8 mouse cellular contexts compared by ENCODE assay signal in genomic region chr12:98746746-98747379, GRCm38 (mm10). TPM values are rescaled to one million over a fixed set of nuclear protein-coding genes. Genes with fewer than 3 reads are reported as not detected.
DNase-seq lines count a peak whose midpoint lies in the region; ATAC-seq and TF ChIP-seq lines count a peak whose summit lies in the region.

Zc3h14 (plus strand) TSS chr12:98746964.

- under 1% methylated on average over 72 of the region's 87 CpGs for WGBS in forebrain, embryonic 13.5 days
- whole genome bisulfite sequencing in large intestine, adult 2 months = under 1% methylated on average over 87 of the region's 87 CpGs
- 0% methylated on average over 63 of the region's 87 CpGs for WGBS in liver, postnatal 0 days (ENCODE audit: insufficient replicate concordance)
- under 1% methylated on average over 58 of the region's 87 CpGs for WGBS in neural tube, embryonic 14.5 days

- peak; percentile 93 for ATAC-seq in forebrain, embryonic 13.5 days
- ATAC-seq in liver, postnatal 0 days = peak; percentile 95
- peak; percentile 92 for ATAC-seq in neural tube, embryonic 14.5 days (ENCODE audit: low read depth)

- peak within 1 kb of the TSS; percentile 88 for H3K4me3 ChIP-seq in E14TG2a.4 (replicated peaks; ENCODE audit: low read length)
- H3K4me3 ChIP-seq in forebrain, embryonic 13.5 days = peak within 1 kb of the TSS; percentile 71
- H3K4me3 ChIP-seq in liver, postnatal 0 days (ENCODE audit: low read depth, low read length) = peak within 1 kb of the TSS; percentile 95
- H3K4me3 ChIP-seq in neural tube, embryonic 14.5 days (ENCODE audit: low read depth, low read length) = peak within 1 kb of the TSS; percentile 95

- TF ChIP-seq EP300 in liver, postnatal 0 days (IDR thresholded peaks at IDR 0.05; ENCODE audit: low read depth) = no peak

- H3K4me1 ChIP-seq in E14TG2a.4 (replicated peaks; ENCODE audit: low read depth, low read length) = peaks cover 28% of the 10 kb centered on the region
- H3K4me1 ChIP-seq in forebrain, embryonic 13.5 days = peaks cover 40% of the 10 kb centered on the region
- H3K4me1 ChIP-seq in liver, postnatal 0 days (ENCODE audit: insufficient read depth) = peaks cover 16% of the 10 kb centered on the region; the same call in 1 of the 2 replicates
- H3K4me1 ChIP-seq in neural tube, embryonic 14.5 days (ENCODE audit: control insufficient read depth, insufficient read depth, low read length) = peaks cover 24% of the 10 kb centered on the region

- peak within 1 kb of the TSS; percentile 75 for H3K4me2 ChIP-seq in forebrain, embryonic 13.5 days
- H3K4me2 ChIP-seq in liver, postnatal 0 days (ENCODE audit: low read depth, low read length) = peak within 1 kb of the TSS; percentile 82
- H3K4me2 ChIP-seq in neural tube, embryonic 14.5 days (ENCODE audit: low read depth, low read length) = peak within 1 kb of the TSS; percentile 81

- no peak for TF ChIP-seq CTCF in E14TG2a.4 (conservative IDR thresholded peaks at IDR 0.05; ENCODE audit: low read length)
- TF ChIP-seq CTCF in liver, postnatal 0 days (IDR thresholded peaks at IDR 0.05; ENCODE audit: low read depth) = peak; percentile 81

- no peaks in the 10 kb centered on the region for H3K9me3 ChIP-seq in E14TG2a.4 (ENCODE audit: low read length)
- no peaks in the 10 kb centered on the region for H3K9me3 ChIP-seq in forebrain, embryonic 13.5 days (replicated peaks)
- H3K9me3 ChIP-seq in liver, postnatal 0 days (ENCODE audit: low read length) = no peaks in the 10 kb centered on the region
- no peaks in the 10 kb centered on the region for H3K9me3 ChIP-seq in neural tube, embryonic 14.5 days (ENCODE audit: control insufficient read depth, low read length)

- H3K36me3 ChIP-seq in E14TG2a.4 (ENCODE audit: insufficient read depth, low read length) = peaks cover 23% of the 10 kb centered on the region
- H3K36me3 ChIP-seq in forebrain, embryonic 13.5 days (ENCODE audit: poor library complexity, severe bottlenecking) = no peaks in the 10 kb centered on the region
- peaks cover 3% of the 10 kb centered on the region; the same call in 1 of the 2 replicates for H3K36me3 ChIP-seq in liver, postnatal 0 days (replicated peaks; ENCODE audit: insufficient read depth, low read length)
- no peaks in the 10 kb centered on the region for H3K36me3 ChIP-seq in neural tube, embryonic 14.5 days (ENCODE audit: control insufficient read depth, insufficient read depth, low read length)

- intact Hi-C loops in heart, postnatal 10 days (cut with DNase I) = no loop called here

- no peaks in the 10 kb centered on the region; the same call in 1 of the 2 replicates for H3K27me3 ChIP-seq in E14TG2a.4 (ENCODE audit: insufficient read depth, low read length)
- no peaks in the 10 kb centered on the region for H3K27me3 ChIP-seq in forebrain, embryonic 13.5 days
- no peaks in the 10 kb centered on the region for H3K27me3 ChIP-seq in liver, postnatal 0 days (ENCODE audit: insufficient read depth, low read length)
- no peaks in the 10 kb centered on the region for H3K27me3 ChIP-seq in neural tube, embryonic 14.5 days (ENCODE audit: control insufficient read depth, insufficient read depth, low read length)

- peak; percentile 90 for DNase-seq in c-Kit-positive CD71-positive TER-119-positive erythroid progenitor cells, embryonic 14.5 days (ENCODE audit: low spot score)
- DNase-seq in heart, postnatal 10 days = peak; percentile 93 to 94
- no peak for DNase-seq in large intestine, adult 2 months (ENCODE audit: low read depth, low spot score)
- DNase-seq in liver, postnatal 0 days = peak; percentile 96
- DNase-seq in testis, postnatal 10 days (ENCODE audit: low spot score) = peak; percentile 98

- peak within 1 kb of the TSS; percentile 93 for H3K27ac ChIP-seq in forebrain, embryonic 13.5 days
- H3K27ac ChIP-seq in liver, postnatal 0 days (ENCODE audit: low read depth) = peak within 1 kb of the TSS; percentile 77
- H3K27ac ChIP-seq in neural tube, embryonic 14.5 days (ENCODE audit: low read depth, low read length) = peak within 1 kb of the TSS; percentile 93

- peak within 1 kb of the TSS; percentile 90 for H3K9ac ChIP-seq in forebrain, embryonic 13.5 days
- peak within 1 kb of the TSS; percentile 91 for H3K9ac ChIP-seq in liver, postnatal 0 days (replicated peaks)
- H3K9ac ChIP-seq in neural tube, embryonic 14.5 days (replicated peaks; ENCODE audit: low read depth, low read length) = peak within 1 kb of the TSS; percentile 95

RNA-seq across cellular contexts. Expression of gene Zc3h14, which starts in this region (rescaled TPM):
- 125 and 126 TPM in 2 replicates for polyA plus RNA-seq in forebrain, embryonic 13.5 days (2015; fragmentation: Nextera tagmentation; extraction: Ambion mirVana)
- total RNA-seq in heart, postnatal 10 days (2021) = 10 to 100 TPM; 69.2 to 70.7 TPM
- polyA plus RNA-seq in large intestine, adult 2 months (2012; rRNA removed) = 35.8 and 37.1 TPM in 2 replicates
- 28.8 and 29.2 TPM in 2 replicates for polyA plus RNA-seq in liver, postnatal 0 days (2015; fragmentation: Nextera tagmentation; extraction: Ambion mirVana)
- polyA plus RNA-seq in neural tube, embryonic 14.5 days (2014; fragmentation: Nextera tagmentation; extraction: Ambion mirVana) = 126 and 137 TPM in 2 replicates
